Mouse (Mus musculus) spleen, adult 2 months (tissue): ENCODE measurements around the gene Cd274. TPM values are rescaled to one million over a fixed set of nuclear protein-coding genes. Genes with fewer than 3 reads are reported as not detected.

Source experiments
- DNase-seq, 2 experiments: peaks; one replicate each; pipeline versions ENCODE4 v3.0.0 to v3.0.0-alpha.2; 2012 to 2021; ENCODE audit warnings: low spot score in 2 of 2, low read depth in 1 of 2
- H3K27ac ChIP-seq: fragments of 200-500 bp; 2 replicates; pipeline ENCODE4 v1.5.1; 2012; ENCODE audit warnings: low read length, inconsistent platforms; ENCODE audit not compliant: insufficient read depth
- H3K27me3 ChIP-seq: fragments of 200-500 bp; 2 replicates; pipeline ENCODE4 v1.6.1; 2012; ENCODE audit warnings: mild to moderate bottlenecking, moderate library complexity, low read length, inconsistent platforms; ENCODE audit not compliant: control insufficient read depth, insufficient read depth
- H3K36me3 ChIP-seq: fragments of 200-500 bp; 2 replicates; pipeline ENCODE4 v1.6.1; 2012; ENCODE audit warnings: mild to moderate bottlenecking, low read length, inconsistent platforms; ENCODE audit not compliant: control insufficient read depth, insufficient read depth
- H3K4me1 ChIP-seq: fragments of 200-500 bp; 2 replicates; pipeline ENCODE4 v1.6.1; 2011; ENCODE audit warnings: inconsistent platforms; ENCODE audit not compliant: control insufficient read depth, insufficient read depth, insufficient read length
- H3K4me3 ChIP-seq: fragments of 200-500 bp; 2 replicates; pipeline ENCODE4 v1.5.1; 2011; ENCODE audit warnings: mild to moderate bottlenecking, inconsistent platforms; ENCODE audit not compliant: insufficient read depth, insufficient read length; ENCODE audit errors: extremely low read depth
- CTCF ChIP-seq: fragments of 200-500 bp; IDR thresholded peaks from 2 replicates; pipeline ENCODE4 v1.5.1; 2011; ENCODE audit warnings: mild to moderate bottlenecking, inconsistent platforms; ENCODE audit not compliant: insufficient read depth, insufficient read length, insufficient replicate concordance; ENCODE audit errors: extremely low read depth
- POLR2A ChIP-seq: fragments of 200-500 bp; IDR thresholded peaks from 2 replicates; pipeline ENCODE4 v1.6.1; 2011; ENCODE audit warnings: low read depth, low read length, inconsistent platforms
- WGBS: fragments of 180-500 bp; shearing (Covaris S2); methylation state at CpG from one replicate; pipeline ENCODE4 v1.1.7; 2018; 5-methylcytosine and 5-hydroxymethylcytosine counted together
- polyA plus RNA-seq: library from polyadenylated mRNA; depleted of rRNA; stranded (reverse); fragments of >200 nt; gene quantifications from 2 replicates; pipeline ENCODE4 v1.2.3, GENCODE M21; 2012

Cd274 gene
- polyA plus RNA-seq, 1 experiment: 10.4 TPM

GRCm38 (mm10) chr19:29390483-29390882 is 23.2 kb downstream of the Cd274 start:
- Histone ChIP-seq H3K27me3 (no peaks in the 10 kb centered on the region), H3K4me1 (peaks cover 2% of the 10 kb centered on the region; the same call in 1 of the 2 replicates), H3K27ac (no peak overlapping the region), H3K4me3 (no peak overlapping the region), H3K36me3 (peaks cover 9% of the 10 kb centered on the region)
- DNase-seq: no peak
- TF ChIP-seq POLR2A (no peak), CTCF (no peak)
- WGBS: 86% methylated on average over 5 of the region's 5 CpGs

- WGBS: 41% methylated on average over 4 of the region's 4 CpGs
- H3K4me3 ChIP-seq: no peak overlapping the region
Observed at GRCm38 (mm10) chr19:29391279-29391678, 24.0 kb downstream of the Cd274 start.

GRCm38 (mm10) chr19:29393333-29393732 is 26.1 kb downstream of the Cd274 start:
- no peak overlapping the region for H3K4me3 ChIP-seq
- WGBS: 84% methylated on average over 9 of the region's 9 CpGs

More at GRCm38 (mm10) chr19:29391279-29391678, 24.0 kb downstream of the Cd274 start:
- Histone ChIP-seq H3K27ac (no peak overlapping the region), H3K4me1 (peaks cover 2% of the 10 kb centered on the region; the same call in 1 of the 2 replicates), H3K27me3 (no peaks in the 10 kb centered on the region), H3K36me3 (peaks cover 9% of the 10 kb centered on the region)
- TF ChIP-seq CTCF (no peak), POLR2A (no peak)
- no peak for DNase-seq

GRCm38 (mm10) chr19:29394721-29395120 is 27.5 kb downstream of the Cd274 start:
- peaks cover 2% of the 10 kb centered on the region; the same call in 1 of the 2 replicates for H3K4me1 ChIP-seq
- no peaks in the 10 kb centered on the region for H3K27me3 ChIP-seq
- H3K4me3 ChIP-seq: no peak overlapping the region
- WGBS: 93% methylated on average over 2 of the region's 2 CpGs
- no peaks in the 10 kb centered on the region for H3K36me3 ChIP-seq
- TF ChIP-seq CTCF (no peak), POLR2A (no peak)
- DNase-seq: no peak
- H3K27ac ChIP-seq: no peak overlapping the region

More at GRCm38 (mm10) chr19:29393333-29393732, 26.1 kb downstream of the Cd274 start:
- Histone ChIP-seq H3K27ac (no peak overlapping the region), H3K4me1 (peaks cover 2% of the 10 kb centered on the region; the same call in 1 of the 2 replicates), H3K27me3 (no peaks in the 10 kb centered on the region), H3K36me3 (peaks cover under 1% of the 10 kb centered on the region; the same call in 1 of the 2 replicates)
- no peak for TF ChIP-seq POLR2A
- no peak for TF ChIP-seq CTCF
- DNase-seq: no peak

- no peaks in the 10 kb centered on the region for H3K36me3 ChIP-seq
- WGBS: 75% methylated on average over 1 of the region's 1 CpGs
- H3K4me1 ChIP-seq: peaks cover 2% of the 10 kb centered on the region; the same call in 1 of the 2 replicates
- DNase-seq: no peak
- H3K27me3 ChIP-seq: no peaks in the 10 kb centered on the region
- no peak for TF ChIP-seq POLR2A
- TF ChIP-seq CTCF: no peak
- H3K27ac ChIP-seq: no peak overlapping the region
- H3K4me3 ChIP-seq: no peak overlapping the region
Observed at GRCm38 (mm10) chr19:29396353-29396752, 29.1 kb downstream of the Cd274 start.

- no peak overlapping the region for H3K27ac ChIP-seq
- no peaks in the 10 kb centered on the region for H3K27me3 ChIP-seq
- H3K4me3 ChIP-seq: no peak overlapping the region
- TF ChIP-seq POLR2A: no peak
- no peak for TF ChIP-seq CTCF
- H3K36me3 ChIP-seq: no peaks in the 10 kb centered on the region
- 64% methylated on average over 4 of the region's 4 CpGs for WGBS
- no peak for DNase-seq
- no peaks in the 10 kb centered on the region for H3K4me1 ChIP-seq
Observed at GRCm38 (mm10) chr19:29399786-29400185, 32.5 kb downstream of the Cd274 start.

- no peak overlapping the region for H3K27ac ChIP-seq
- no peaks in the 10 kb centered on the region for H3K36me3 ChIP-seq
- H3K27me3 ChIP-seq: no peaks in the 10 kb centered on the region
- H3K4me3 ChIP-seq: no peak overlapping the region
- no peak for DNase-seq
- no peaks in the 10 kb centered on the region for H3K4me1 ChIP-seq
- 32% methylated on average over 3 of the region's 3 CpGs for WGBS
- TF ChIP-seq CTCF: no peak
- TF ChIP-seq POLR2A: no peak
Observed at GRCm38 (mm10) chr19:29400466-29400865, 33.2 kb downstream of the Cd274 start.
